Mouse (Mus musculus) thymus, adult 2 months (tissue): ENCODE measurements around the gene Ntmt1.

Experiments used
- CTCF ChIP-seq: fragments of 200-500 bp; IDR thresholded peaks from 2 replicates; pipeline ENCODE4 v1.5.1; 2012; ENCODE audit warnings: mild to moderate bottlenecking, control low read depth, low read length, moderate library complexity, borderline replicate concordance; ENCODE audit not compliant: control insufficient read depth, poor library complexity, insufficient read depth; ENCODE audit errors: extremely low read depth
- POLR2A ChIP-seq: fragments of 200-500 bp; IDR thresholded peaks from 2 replicates; pipeline ENCODE4 v1.6.1; 2012; ENCODE audit warnings: mild to moderate bottlenecking, low read length, control low read depth, moderate library complexity; ENCODE audit not compliant: control insufficient read depth, poor library complexity, insufficient read depth; ENCODE audit errors: extremely low read depth

- peak; percentile 46; the same call in 1 of the 2 replicates for TF ChIP-seq CTCF
- peak; percentile 63; the same call in 1 of the 2 replicates for TF ChIP-seq POLR2A
These were observed at the start of gene Ntmt1 for GRCm38 (mm10) chr2:30807648-30808295.
